Comparison of ENCODE assay signal across 11 mouse cellular contexts in the genomic region with DNA sequence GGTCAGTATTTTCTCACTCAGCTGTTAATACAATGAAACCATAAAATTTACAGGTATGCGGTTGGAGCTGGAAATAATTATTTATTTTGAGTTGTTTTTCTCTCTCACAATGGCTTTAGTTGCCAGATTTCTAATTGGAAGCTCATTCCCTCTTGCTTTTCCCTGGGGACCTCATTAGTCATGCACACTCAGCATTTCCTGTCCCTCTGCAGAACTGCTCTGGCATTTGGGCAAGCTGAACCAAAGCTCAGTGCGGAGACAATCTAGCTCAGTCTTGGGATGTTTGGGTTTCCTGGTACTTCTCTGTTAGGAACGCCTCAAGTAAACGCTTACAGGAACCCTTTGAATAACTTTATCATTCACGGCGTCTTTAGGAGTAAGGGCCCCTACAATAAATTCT.
DNase-seq lines count a peak whose midpoint lies in the region; ATAC-seq and TF ChIP-seq lines count a peak whose summit lies in the region.
"Had no signal": no experiment of that assay in that cellular context is flagged by ENCODE, and none has a peak within 500 bp of the region (broad histone marks: within the 10 kb centered on the region; RNA-seq: fewer than 3 reads in every experiment).

No protein-coding gene starts in this region.

- H3K9ac ChIP-seq in forebrain, embryonic 14.5 days (ENCODE audit: low read length) = no peak overlapping the region
- no peak overlapping the region for H3K9ac ChIP-seq in forebrain, embryonic 16.5 days (replicated peaks; ENCODE audit: low read depth, low read length)
- no peak overlapping the region for H3K9ac ChIP-seq in kidney, postnatal 0 days (ENCODE audit: low read depth, low read length)
- H3K9ac ChIP-seq: limb, embryonic 13.5 days had no signal

- DNase-seq in forebrain, embryonic 14.5 days (ENCODE audit: low spot score) = peak; percentile 8
- peak; percentile 30 for DNase-seq in kidney, postnatal 0 days (ENCODE audit: low spot score)
- DNase-seq in kidney, adult 18-20 months = no peak
- DNase-seq in brain, embryonic 14.5 days (ENCODE audit: low read depth) = peak; percentile 25
- peak; percentile 46 to 65 for DNase-seq in kidney, postnatal 25 days
- no peak for DNase-seq in ovary, postnatal 14 days (ENCODE audit: low spot score)
- DNase-seq: lung, adult 18-20 months had no signal

- no peaks in the 10 kb centered on the region for H3K4me1 ChIP-seq in forebrain, embryonic 14.5 days (ENCODE audit: control insufficient read depth, insufficient read depth, low read length)
- no peaks in the 10 kb centered on the region for H3K4me1 ChIP-seq in forebrain, embryonic 16.5 days (replicated peaks; ENCODE audit: control insufficient read depth, insufficient read depth, low read length)
- peaks cover 6% of the 10 kb centered on the region; the same call in 1 of the 2 replicates for H3K4me1 ChIP-seq in kidney, postnatal 0 days (replicated peaks; ENCODE audit: insufficient read depth, low read length)
- H3K4me1 ChIP-seq: hindbrain, embryonic 10.5 days; limb, embryonic 13.5 days had no signal

- no peak for TF ChIP-seq POLR2A in brain, embryonic 14.5 days (IDR thresholded peaks at IDR 0.05; ENCODE audit: borderline replicate concordance, extremely low read depth, insufficient read depth, insufficient read length, poor library complexity, severe bottlenecking)

- no peak for ATAC-seq in forebrain, embryonic 14.5 days
- ATAC-seq in forebrain, embryonic 16.5 days = no peak
- ATAC-seq in kidney, postnatal 0 days (replicated peaks; ENCODE audit: low FRiP score, low read depth) = no peak
- no peak for ATAC-seq in megakaryocyte-erythroid progenitor cell, adult 5-6 weeks (replicated peaks; ENCODE audit: low FRiP score, low TSS enrichment, poor library complexity, severe bottlenecking)

- H3K36me3 ChIP-seq in forebrain, embryonic 14.5 days (ENCODE audit: control insufficient read depth, insufficient read depth, low read length) = no peaks in the 10 kb centered on the region
- no peaks in the 10 kb centered on the region for H3K36me3 ChIP-seq in forebrain, embryonic 16.5 days (ENCODE audit: control insufficient read depth, insufficient read depth)
- H3K36me3 ChIP-seq in kidney, postnatal 0 days (ENCODE audit: insufficient read depth, low read length) = peaks cover 18% of the 10 kb centered on the region; the same call in 1 of the 2 replicates

- no peak overlapping the region for H3K4me2 ChIP-seq in forebrain, embryonic 14.5 days (ENCODE audit: low read length)
- no peak overlapping the region for H3K4me2 ChIP-seq in forebrain, embryonic 16.5 days (ENCODE audit: low read length)
- H3K4me2 ChIP-seq in kidney, postnatal 0 days (ENCODE audit: low read length) = no peak overlapping the region
- H3K4me2 ChIP-seq: limb, embryonic 13.5 days had no signal

- no peak overlapping the region for H3K27ac ChIP-seq in forebrain, embryonic 14.5 days (ENCODE audit: low read depth, low read length)
- H3K27ac ChIP-seq in forebrain, embryonic 16.5 days (ENCODE audit: low read length) = no peak overlapping the region
- no peak overlapping the region for H3K27ac ChIP-seq in kidney, postnatal 0 days
- H3K27ac ChIP-seq: hindbrain, embryonic 10.5 days; limb, embryonic 13.5 days had no signal

- no peaks in the 10 kb centered on the region for H3K27me3 ChIP-seq in forebrain, embryonic 14.5 days (replicated peaks; ENCODE audit: control insufficient read depth, insufficient read depth, low read length)
- no peaks in the 10 kb centered on the region for H3K27me3 ChIP-seq in forebrain, embryonic 16.5 days (replicated peaks; ENCODE audit: control insufficient read depth, insufficient read depth, low read length)
- H3K27me3 ChIP-seq in kidney, postnatal 0 days (ENCODE audit: insufficient read depth, low read length) = no peaks in the 10 kb centered on the region
- H3K27me3 ChIP-seq: limb, embryonic 13.5 days had no signal

- TF ChIP-seq CTCF in kidney, postnatal 0 days (IDR thresholded peaks at IDR 0.05; ENCODE audit: low read depth) = no peak
- no peak for TF ChIP-seq CTCF in brain, embryonic 14.5 days (IDR thresholded peaks at IDR 0.05; ENCODE audit: borderline replicate concordance, extremely low read depth, insufficient read depth, insufficient read length)

- 0 out of 2 replicates have a peak, but pooled peaks cover 5% of the 10 kb centered on the region for H3K9me3 ChIP-seq in forebrain, embryonic 14.5 days (replicated peaks; ENCODE audit: control insufficient read depth, low read length)
- H3K9me3 ChIP-seq in forebrain, embryonic 16.5 days (ENCODE audit: control insufficient read depth, low read length) = peaks cover 4% of the 10 kb centered on the region; the same call in 1 of the 2 replicates
- H3K9me3 ChIP-seq in kidney, postnatal 0 days (replicated peaks; ENCODE audit: low read length) = no peaks in the 10 kb centered on the region

- WGBS in forebrain, embryonic 14.5 days = 87% methylated on average over 6 of the region's 6 CpGs
- WGBS in forebrain, embryonic 16.5 days = 84% methylated on average over 6 of the region's 6 CpGs
- WGBS in kidney, postnatal 0 days = 57% methylated on average over 6 of the region's 6 CpGs

- H3K4me3 ChIP-seq in forebrain, embryonic 14.5 days (ENCODE audit: low read depth, low read length) = no peak overlapping the region
- H3K4me3 ChIP-seq in forebrain, embryonic 16.5 days (replicated peaks; ENCODE audit: low read length) = no peak overlapping the region
- H3K4me3 ChIP-seq in kidney, postnatal 0 days (replicated peaks; ENCODE audit: low read depth, low read length) = no peak overlapping the region
- H3K4me3 ChIP-seq: hindbrain, embryonic 10.5 days; limb, embryonic 13.5 days had no signal

Comparison
In these comparisons a context has a peak if more than half of its experiments do, and no peak if none do; other contexts are left out.
1. DNase-seq: peak in forebrain, embryonic 14.5 days (single experiment), kidney, postnatal 0 days (single experiment), brain, embryonic 14.5 days (single experiment) and kidney, postnatal 25 days (2 of 2); none in kidney, adult 18-20 months (single experiment) and ovary, postnatal 14 days (single experiment).